Mouse (Mus musculus): ENCODE data around the gene Mapk1. TPM values are rescaled to one million over a fixed set of nuclear protein-coding genes. Genes with fewer than 3 reads are reported as not detected.

Gene Mapk1
- polyA plus RNA-seq, 1 experiment from 2014 or later = 171 TPM

DNA sequence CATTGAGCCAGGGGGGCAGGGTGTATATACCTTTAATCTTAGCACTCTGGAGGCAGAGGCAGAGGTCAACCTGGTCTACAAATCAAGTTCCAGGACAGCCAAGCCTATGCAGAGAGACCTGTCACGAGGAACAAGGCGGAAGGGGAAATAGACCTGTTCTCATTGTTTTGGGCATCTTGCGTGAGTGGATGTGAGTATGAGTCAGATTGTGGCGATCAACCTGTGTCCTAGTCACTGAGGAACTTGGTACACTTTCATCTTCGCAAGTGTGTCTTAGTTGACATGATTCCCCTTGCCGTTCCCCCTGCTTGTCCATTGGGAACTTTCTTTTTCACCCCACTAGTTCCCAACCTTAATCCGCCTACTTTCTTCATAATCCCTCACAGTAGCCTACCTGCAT lies 26.9 kb downstream of the Mapk1 start:
- Histone ChIP-seq H3K9me3 (ENCODE audit: low read length) (no peaks in the 10 kb centered on the region), H3K9ac (replicated peaks; ENCODE audit: low read length) (no peak overlapping the region), H3K27ac (ENCODE audit: low read length) (no peak overlapping the region), H3K4me3 (ENCODE audit: low read length) (no peak overlapping the region), H3K36me3 (ENCODE audit: insufficient read depth, low read length) (0 out of 2 replicates have a peak, but pooled peaks cover 3% of the 10 kb centered on the region), H3K4me1 (ENCODE audit: insufficient read depth, low read length) (no peaks in the 10 kb centered on the region), H3K27me3 (ENCODE audit: insufficient read depth, low read length) (no peaks in the 10 kb centered on the region), H3K4me2 (replicated peaks; ENCODE audit: low read depth, low read length) (no peak overlapping the region)
- ATAC-seq (ENCODE audit: low FRiP score, low TSS enrichment) = no peak
- 88% methylated on average over 7 of the region's 7 CpGs for WGBS

DNA sequence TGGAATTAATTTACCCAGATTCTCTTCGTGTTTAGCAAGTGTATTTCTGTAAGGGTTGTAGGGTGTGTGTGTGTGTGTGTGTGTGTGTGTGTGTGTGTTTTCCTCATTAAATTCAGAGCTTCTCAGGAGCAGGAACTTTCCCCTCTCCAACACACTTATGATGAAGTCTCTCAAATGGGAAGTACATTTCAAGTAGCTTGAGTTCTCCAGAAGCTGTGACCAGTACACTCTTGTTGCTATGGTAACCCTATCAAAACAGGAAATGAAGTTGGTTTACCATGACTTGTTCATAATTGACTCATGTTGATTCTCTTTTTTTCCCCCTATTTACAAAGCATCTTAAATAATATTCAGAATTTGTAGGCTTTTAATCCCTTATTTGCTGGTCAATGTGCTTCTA lies 29.4 kb downstream of the Mapk1 start:
- Histone ChIP-seq H3K4me1 (ENCODE audit: insufficient read depth, low read length) (no peaks in the 10 kb centered on the region), H3K36me3 (ENCODE audit: insufficient read depth, low read length) (0 out of 2 replicates have a peak, but pooled peaks cover 8% of the 10 kb centered on the region), H3K27ac (ENCODE audit: low read length) (no peak overlapping the region), H3K9me3 (ENCODE audit: low read length) (no peaks in the 10 kb centered on the region), H3K9ac (replicated peaks; ENCODE audit: low read length) (no peak overlapping the region), H3K4me2 (replicated peaks; ENCODE audit: low read depth, low read length) (no peak overlapping the region), H3K4me3 (ENCODE audit: low read length) (no peak overlapping the region), H3K27me3 (ENCODE audit: insufficient read depth, low read length) (no peaks in the 10 kb centered on the region)
- WGBS = 96% methylated on average over 1 of the region's 1 CpGs
- no peak for ATAC-seq (ENCODE audit: low FRiP score, low TSS enrichment)

DNA sequence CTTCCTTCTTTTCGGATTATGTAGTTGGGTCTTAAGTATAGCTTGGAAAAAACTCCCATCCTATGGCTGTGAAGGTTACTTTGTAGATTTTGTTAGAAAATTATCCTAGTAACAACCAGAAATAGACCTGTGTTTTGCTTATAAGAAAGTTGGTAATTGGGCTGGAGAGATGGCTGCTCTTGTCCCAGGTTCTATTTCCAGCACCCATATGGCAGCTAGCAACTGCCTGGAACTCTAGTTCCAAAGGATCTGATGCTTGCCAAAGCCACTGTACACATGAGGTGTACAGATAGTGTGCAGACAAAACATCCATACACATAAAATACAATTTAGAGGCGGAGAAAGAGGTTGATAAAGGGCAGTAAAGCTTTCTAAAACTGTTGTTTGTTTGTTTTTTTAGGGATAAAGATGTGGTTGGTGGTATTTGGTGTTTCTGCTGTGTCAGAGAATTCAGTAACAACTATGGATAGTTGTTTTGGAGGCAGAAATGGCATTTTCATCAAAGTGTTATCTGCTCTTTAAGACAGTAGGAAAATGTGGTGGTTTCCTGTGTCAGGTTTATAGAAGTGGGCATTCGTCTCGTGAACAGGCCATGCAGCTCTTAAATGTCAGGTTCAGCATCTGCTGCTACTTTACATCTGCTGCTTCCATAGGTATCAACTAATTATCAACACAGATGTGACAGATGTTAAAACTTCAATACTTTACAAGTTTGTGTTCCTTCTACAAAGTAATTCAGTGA lies 32.1 kb downstream of the Mapk1 start:
- no peak overlapping the region for H3K9ac ChIP-seq (replicated peaks; ENCODE audit: low read length)
- no peaks in the 10 kb centered on the region for H3K4me1 ChIP-seq (ENCODE audit: insufficient read depth, low read length)
- H3K9me3 ChIP-seq (ENCODE audit: low read length) = no peaks in the 10 kb centered on the region
- no peak overlapping the region for H3K27ac ChIP-seq (ENCODE audit: low read length)
- no peak for ATAC-seq (ENCODE audit: low FRiP score, low TSS enrichment)
- no peak overlapping the region for H3K4me2 ChIP-seq (replicated peaks; ENCODE audit: low read depth, low read length)
- no peaks in the 10 kb centered on the region for H3K27me3 ChIP-seq (ENCODE audit: insufficient read depth, low read length)
- no peak overlapping the region for H3K4me3 ChIP-seq (ENCODE audit: low read length)
- WGBS = 73% methylated on average over 4 of the region's 4 CpGs
- peaks cover 26% of the 10 kb centered on the region for H3K36me3 ChIP-seq (ENCODE audit: insufficient read depth, low read length)

DNA sequence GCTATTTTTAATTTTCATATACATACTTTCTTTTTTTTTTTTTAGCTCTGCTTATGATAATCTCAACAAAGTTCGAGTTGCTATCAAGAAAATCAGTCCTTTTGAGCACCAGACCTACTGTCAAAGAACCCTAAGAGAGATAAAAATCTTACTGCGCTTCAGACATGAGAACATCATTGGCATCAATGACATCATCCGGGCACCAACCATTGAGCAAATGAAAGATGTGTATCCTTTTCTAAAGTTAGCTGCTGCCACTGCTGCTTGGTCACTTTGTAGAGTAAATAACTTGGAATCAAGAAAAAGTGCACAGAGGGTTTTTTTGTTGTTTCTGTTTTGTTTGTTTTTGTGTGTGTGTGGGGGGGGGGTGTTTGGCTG lies 32.7 kb downstream of the Mapk1 start:
- H3K4me1 ChIP-seq (ENCODE audit: insufficient read depth, low read length) = no peaks in the 10 kb centered on the region
- peaks cover 26% of the 10 kb centered on the region for H3K36me3 ChIP-seq (ENCODE audit: insufficient read depth, low read length)
- no peak overlapping the region for H3K27ac ChIP-seq (ENCODE audit: low read length)
- ATAC-seq (ENCODE audit: low FRiP score, low TSS enrichment) = no peak
- no peaks in the 10 kb centered on the region for H3K27me3 ChIP-seq (ENCODE audit: insufficient read depth, low read length)
- no peak overlapping the region for H3K9ac ChIP-seq (replicated peaks; ENCODE audit: low read length)
- 92% methylated on average over 3 of the region's 3 CpGs for WGBS
- H3K4me3 ChIP-seq (ENCODE audit: low read length) = no peak overlapping the region
- no peaks in the 10 kb centered on the region for H3K9me3 ChIP-seq (ENCODE audit: low read length)
- H3K4me2 ChIP-seq (replicated peaks; ENCODE audit: low read depth, low read length) = no peak overlapping the region

DNA sequence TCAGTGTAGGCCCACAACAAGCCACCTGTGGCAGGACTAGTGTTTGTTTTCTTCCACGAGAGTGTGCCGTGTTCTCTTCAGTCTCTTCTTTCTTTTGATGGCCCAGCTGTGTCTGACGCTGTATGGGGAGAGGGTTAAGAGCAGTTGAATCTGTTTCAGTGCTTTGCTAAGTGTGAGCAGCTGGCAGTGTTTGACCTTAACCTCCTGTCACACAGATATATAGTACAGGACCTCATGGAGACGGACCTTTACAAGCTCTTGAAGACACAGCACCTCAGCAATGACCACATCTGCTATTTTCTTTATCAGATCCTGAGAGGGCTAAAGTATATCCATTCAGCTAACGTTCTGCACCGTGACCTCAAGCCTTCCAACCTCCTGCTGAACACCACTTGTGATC lies 34.9 kb downstream of the Mapk1 start:
- Histone ChIP-seq H3K27ac (ENCODE audit: low read length) (no peak overlapping the region), H3K9me3 (ENCODE audit: low read length) (no peaks in the 10 kb centered on the region), H3K4me1 (ENCODE audit: insufficient read depth, low read length) (no peaks in the 10 kb centered on the region), H3K9ac (replicated peaks; ENCODE audit: low read length) (no peak overlapping the region), H3K36me3 (ENCODE audit: insufficient read depth, low read length) (peaks cover 34% of the 10 kb centered on the region), H3K27me3 (ENCODE audit: insufficient read depth, low read length) (no peaks in the 10 kb centered on the region), H3K4me2 (replicated peaks; ENCODE audit: low read depth, low read length) (no peak overlapping the region), H3K4me3 (ENCODE audit: low read length) (no peak overlapping the region)
- 24% methylated on average over 6 of the region's 6 CpGs for WGBS
- ATAC-seq (ENCODE audit: low FRiP score, low TSS enrichment) = no peak

DNA sequence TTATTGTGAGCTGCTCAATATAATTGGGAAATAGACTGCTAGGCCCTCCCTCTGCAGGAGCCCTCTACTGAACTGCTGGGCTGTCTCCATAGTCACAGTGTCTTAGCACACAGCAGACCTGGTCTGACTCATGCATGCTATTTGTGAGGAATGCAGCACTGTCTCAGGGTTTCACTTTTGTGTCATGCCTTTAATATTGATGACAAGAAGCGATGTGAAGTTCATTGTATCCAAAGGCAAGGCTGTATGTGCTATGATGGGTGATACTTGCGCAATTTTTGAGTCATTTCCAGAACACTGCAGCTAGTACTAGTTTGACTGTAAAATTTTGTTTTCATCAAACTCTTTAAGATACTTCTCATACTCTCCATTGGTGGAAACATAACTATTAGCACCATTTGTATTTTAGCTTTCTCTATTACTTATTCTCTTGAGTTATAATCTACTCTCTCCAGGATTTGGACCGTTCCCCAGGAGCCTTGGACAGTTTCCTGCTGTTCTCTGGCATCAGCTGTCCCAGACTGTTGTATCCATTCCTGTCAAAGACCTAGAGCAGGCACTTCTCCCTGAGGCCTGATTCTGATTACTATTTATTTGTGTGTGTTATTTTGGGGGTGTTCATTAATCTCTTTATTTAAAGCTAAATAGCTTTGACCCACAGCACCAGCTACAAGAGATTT lies 41.4 kb downstream of the Mapk1 start:
- Histone ChIP-seq H3K27me3 (ENCODE audit: insufficient read depth, low read length) (no peaks in the 10 kb centered on the region), H3K9me3 (ENCODE audit: low read length) (no peaks in the 10 kb centered on the region), H3K27ac (ENCODE audit: low read length) (no peak overlapping the region), H3K4me1 (ENCODE audit: insufficient read depth, low read length) (no peaks in the 10 kb centered on the region), H3K36me3 (ENCODE audit: insufficient read depth, low read length) (peaks cover 46% of the 10 kb centered on the region), H3K4me2 (replicated peaks; ENCODE audit: low read depth, low read length) (no peak overlapping the region), H3K4me3 (ENCODE audit: low read length) (no peak overlapping the region), H3K9ac (replicated peaks; ENCODE audit: low read length) (no peak overlapping the region)
- WGBS = 92% methylated on average over 3 of the region's 3 CpGs
- ATAC-seq (ENCODE audit: low FRiP score, low TSS enrichment) = no peak

DNA sequence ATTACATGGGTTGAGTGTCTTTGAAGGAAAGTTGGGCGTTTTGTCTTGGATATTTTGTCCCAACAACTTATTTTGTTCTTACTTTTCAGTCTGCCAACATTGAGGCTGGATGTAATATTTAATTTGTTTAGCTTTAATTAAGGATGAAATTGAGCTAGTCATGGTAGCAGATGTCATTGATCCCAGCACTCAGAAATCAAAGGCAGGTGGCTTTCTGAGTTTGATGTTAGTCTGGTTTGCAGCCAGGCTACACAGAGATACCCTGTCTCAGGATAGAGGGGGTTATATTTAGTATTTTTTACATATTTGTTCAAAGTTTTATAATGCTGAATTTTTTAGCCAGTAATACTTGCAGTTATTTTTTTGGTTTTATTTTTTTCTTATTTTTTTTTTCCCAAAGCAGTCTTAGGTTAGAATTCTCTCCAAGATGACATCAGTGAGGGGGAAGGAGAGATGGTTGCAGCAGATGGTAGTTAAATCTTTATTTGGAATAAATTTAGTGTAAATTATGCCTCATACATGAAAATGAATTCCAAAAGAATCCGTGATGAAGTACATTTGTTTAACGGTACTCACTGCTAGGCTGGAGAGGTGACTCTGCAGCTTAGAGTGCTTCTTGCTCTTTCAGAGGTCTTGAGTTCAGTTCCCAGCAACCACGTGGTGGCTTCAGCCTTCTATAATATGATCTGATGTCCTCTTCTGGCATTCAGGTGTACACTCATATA lies 47.0 kb downstream of the Mapk1 start:
- Histone ChIP-seq H3K4me1 (ENCODE audit: insufficient read depth, low read length) (no peaks in the 10 kb centered on the region), H3K27me3 (ENCODE audit: insufficient read depth, low read length) (no peaks in the 10 kb centered on the region), H3K9ac (replicated peaks; ENCODE audit: low read length) (no peak overlapping the region), H3K4me2 (replicated peaks; ENCODE audit: low read depth, low read length) (no peak overlapping the region), H3K27ac (ENCODE audit: low read length) (no peak overlapping the region), H3K9me3 (ENCODE audit: low read length) (no peaks in the 10 kb centered on the region), H3K4me3 (ENCODE audit: low read length) (no peak overlapping the region), H3K36me3 (ENCODE audit: insufficient read depth, low read length) (peaks cover 31% of the 10 kb centered on the region)
- WGBS = 88% methylated on average over 4 of the region's 4 CpGs
- no peak for ATAC-seq (ENCODE audit: low FRiP score, low TSS enrichment)

DNA sequence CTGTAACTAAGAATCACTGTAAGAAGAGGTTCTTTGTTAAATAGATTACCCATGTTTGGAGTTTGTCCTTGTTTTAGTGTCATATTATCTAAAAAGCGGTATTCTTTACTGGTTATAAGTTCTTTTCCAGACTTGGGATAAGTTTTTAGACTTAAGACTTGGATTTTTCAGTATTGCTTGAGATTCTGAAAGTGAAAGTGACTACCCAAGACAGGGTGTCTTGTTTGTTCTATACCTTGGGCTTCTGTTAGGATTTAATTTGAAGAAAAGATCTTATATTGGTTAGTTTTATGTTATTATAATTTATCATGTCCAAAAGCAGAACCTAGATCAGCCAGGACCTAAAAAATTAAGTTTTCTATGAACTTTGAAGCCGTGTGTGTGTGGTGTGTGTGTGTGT lies 50.6 kb downstream of the Mapk1 start:
- H3K4me1 ChIP-seq (ENCODE audit: insufficient read depth, low read length) = no peaks in the 10 kb centered on the region
- H3K27me3 ChIP-seq (ENCODE audit: insufficient read depth, low read length) = no peaks in the 10 kb centered on the region
- H3K4me2 ChIP-seq (replicated peaks; ENCODE audit: low read depth, low read length) = no peak overlapping the region
- H3K9me3 ChIP-seq (ENCODE audit: low read length) = no peaks in the 10 kb centered on the region
- no peak overlapping the region for H3K9ac ChIP-seq (replicated peaks; ENCODE audit: low read length)
- H3K36me3 ChIP-seq (ENCODE audit: insufficient read depth, low read length) = peaks cover 48% of the 10 kb centered on the region
- WGBS = 95% methylated on average over 2 of the region's 2 CpGs
- H3K27ac ChIP-seq (ENCODE audit: low read length) = no peak overlapping the region
- no peak overlapping the region for H3K4me3 ChIP-seq (ENCODE audit: low read length)
- no peak for ATAC-seq (ENCODE audit: low FRiP score, low TSS enrichment)

GRCm38 (mm10) chr16:17040716-17041115 lies 57.5 kb downstream of the Mapk1 start:
- no peaks in the 10 kb centered on the region for H3K9me3 ChIP-seq (ENCODE audit: low read length)
- no peak overlapping the region for H3K4me2 ChIP-seq (replicated peaks; ENCODE audit: low read depth, low read length)

GRCm38 (mm10) chr16:17041417-17041816 lies 58.2 kb downstream of the Mapk1 start:
- no peak for ATAC-seq (ENCODE audit: low FRiP score, low TSS enrichment)
- WGBS = 89% methylated on average over 1 of the region's 1 CpGs

More at GRCm38 (mm10) chr16:17040716-17041115, 57.5 kb downstream of the Mapk1 start:
- Histone ChIP-seq H3K27me3 (ENCODE audit: insufficient read depth, low read length) (no peaks in the 10 kb centered on the region), H3K27ac (ENCODE audit: low read length) (no peak overlapping the region), H3K4me1 (ENCODE audit: insufficient read depth, low read length) (no peaks in the 10 kb centered on the region), H3K9ac (replicated peaks; ENCODE audit: low read length) (no peak overlapping the region), H3K36me3 (ENCODE audit: insufficient read depth, low read length) (peaks cover 75% of the 10 kb centered on the region), H3K4me3 (ENCODE audit: low read length) (no peak overlapping the region)
- WGBS = 98% methylated on average over 3 of the region's 3 CpGs
- ATAC-seq (ENCODE audit: low FRiP score, low TSS enrichment) = no peak

More at GRCm38 (mm10) chr16:17041417-17041816, 58.2 kb downstream of the Mapk1 start:
- no peaks in the 10 kb centered on the region for H3K4me1 ChIP-seq (ENCODE audit: insufficient read depth, low read length)
- H3K27ac ChIP-seq (ENCODE audit: low read length) = no peak overlapping the region
- H3K4me2 ChIP-seq (replicated peaks; ENCODE audit: low read depth, low read length) = no peak overlapping the region
- H3K9ac ChIP-seq (replicated peaks; ENCODE audit: low read length) = no peak overlapping the region
- H3K27me3 ChIP-seq (ENCODE audit: insufficient read depth, low read length) = no peaks in the 10 kb centered on the region
- H3K4me3 ChIP-seq (ENCODE audit: low read length) = no peak overlapping the region
- no peaks in the 10 kb centered on the region for H3K9me3 ChIP-seq (ENCODE audit: low read length)
- H3K36me3 ChIP-seq (ENCODE audit: insufficient read depth, low read length) = peaks cover 74% of the 10 kb centered on the region
